Mouse (Mus musculus): ENCODE data around the gene Sema6d.

Sema6d gene

GRCm38 (mm10) chr2:124168411-124168810 is 78.6 kb downstream of the Sema6d start:
- no peak for DNase-seq (ENCODE audit: low spot score in 2 of 2)

GRCm38 (mm10) chr2:124171718-124172117 is 81.9 kb downstream of the Sema6d start:
- DNase-seq (ENCODE audit: low spot score in 2 of 2), result no peak

GRCm38 (mm10) chr2:124176265-124176664 is 86.5 kb downstream of the Sema6d start:
- DNase-seq (ENCODE audit: low spot score in 2 of 2), result peak in 1 of 2 experiments; percentile 26

GRCm38 (mm10) chr2:124176711-124177169 is 87.0 kb downstream of the Sema6d start:
- DNase-seq (ENCODE audit: low spot score in 2 of 2), result peak; percentile 33 to 55

DNA sequence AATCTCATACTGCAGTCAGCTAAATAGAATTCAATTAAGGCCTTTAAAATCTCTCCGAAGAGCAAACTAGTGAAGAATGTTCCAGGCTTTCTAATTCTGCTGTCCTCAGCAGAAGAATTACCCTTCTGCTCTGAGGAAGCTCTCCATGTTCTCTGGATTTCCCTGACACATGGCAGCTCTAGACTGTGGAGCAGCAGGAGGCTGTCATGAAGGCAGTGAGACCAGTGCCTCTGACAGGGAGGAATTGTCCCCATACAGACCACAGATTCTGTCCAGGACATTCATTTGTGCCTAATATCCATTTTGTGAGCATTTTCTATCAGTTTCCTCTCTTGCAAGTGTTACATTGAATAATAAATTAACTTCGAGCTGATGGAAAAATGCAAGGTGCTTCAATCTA is 99.5 kb downstream of the Sema6d start:
- DNase-seq (ENCODE audit: low spot score in 2 of 2), result no peak

GRCm38 (mm10) chr2:124194041-124194440 is 104.3 kb downstream of the Sema6d start:
- no peak for DNase-seq (ENCODE audit: low spot score in 2 of 2)

GRCm38 (mm10) chr2:124201493-124201892 is 111.7 kb downstream of the Sema6d start:
- no peak for DNase-seq (ENCODE audit: low spot score in 2 of 2)

DNA sequence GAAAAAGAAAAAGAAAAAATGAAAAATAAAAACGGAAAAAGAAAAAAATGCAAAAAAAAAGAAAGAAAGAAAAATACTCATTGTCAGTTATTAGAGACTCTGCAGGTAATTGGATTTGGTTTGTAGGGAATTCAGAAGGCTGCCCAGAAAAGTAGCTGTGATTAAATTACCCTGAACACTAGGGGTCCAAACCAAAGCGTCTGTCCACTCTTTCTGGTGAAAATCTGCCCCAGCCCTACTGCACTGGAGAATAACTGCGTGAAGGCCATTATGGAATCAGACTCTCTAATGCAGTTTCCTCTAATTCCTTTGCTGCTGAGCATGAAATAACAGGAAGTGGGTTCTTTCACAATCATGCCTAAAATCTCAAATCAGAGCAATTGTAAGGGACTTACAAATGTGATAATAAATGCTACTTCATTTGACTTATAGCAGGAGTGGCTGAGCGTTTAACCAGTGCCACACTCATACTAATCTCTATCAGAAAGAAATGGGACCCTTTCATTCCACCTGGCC is 112.8 kb downstream of the Sema6d start:
- no peak for DNase-seq (ENCODE audit: low spot score in 2 of 2)

GRCm38 (mm10) chr2:124205811-124206210 is 116.0 kb downstream of the Sema6d start:
- DNase-seq (ENCODE audit: low spot score in 2 of 2), result no peak

- DNase-seq (ENCODE audit: low spot score in 2 of 2), result no peak
These were observed 118.5 kb downstream of the Sema6d start for GRCm38 (mm10) chr2:124208251-124208650.

DNA sequence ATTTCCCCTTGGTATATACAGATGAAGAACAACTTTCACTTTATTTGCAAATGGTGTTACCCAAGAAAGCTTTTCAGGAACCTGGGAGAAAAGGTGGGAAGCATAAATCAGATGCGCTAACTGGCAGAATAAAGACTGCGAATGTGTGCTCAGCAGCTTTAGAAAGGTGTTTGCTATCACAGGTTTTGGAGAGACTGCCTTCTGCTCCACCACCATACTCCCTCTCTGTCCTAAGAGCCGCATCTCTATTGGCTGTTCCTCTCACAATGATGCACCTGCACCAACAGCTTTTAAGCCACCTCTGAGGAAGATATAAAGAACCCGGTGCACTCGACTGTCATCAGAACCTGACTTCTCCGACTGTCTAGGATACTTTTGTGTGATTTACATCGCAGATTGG is 133.8 kb downstream of the Sema6d start:
- no peak for DNase-seq (ENCODE audit: low spot score in 2 of 2)

GRCm38 (mm10) chr2:124224328-124224727 is 134.6 kb downstream of the Sema6d start:
- no peak for DNase-seq (ENCODE audit: low spot score in 2 of 2)

DNA sequence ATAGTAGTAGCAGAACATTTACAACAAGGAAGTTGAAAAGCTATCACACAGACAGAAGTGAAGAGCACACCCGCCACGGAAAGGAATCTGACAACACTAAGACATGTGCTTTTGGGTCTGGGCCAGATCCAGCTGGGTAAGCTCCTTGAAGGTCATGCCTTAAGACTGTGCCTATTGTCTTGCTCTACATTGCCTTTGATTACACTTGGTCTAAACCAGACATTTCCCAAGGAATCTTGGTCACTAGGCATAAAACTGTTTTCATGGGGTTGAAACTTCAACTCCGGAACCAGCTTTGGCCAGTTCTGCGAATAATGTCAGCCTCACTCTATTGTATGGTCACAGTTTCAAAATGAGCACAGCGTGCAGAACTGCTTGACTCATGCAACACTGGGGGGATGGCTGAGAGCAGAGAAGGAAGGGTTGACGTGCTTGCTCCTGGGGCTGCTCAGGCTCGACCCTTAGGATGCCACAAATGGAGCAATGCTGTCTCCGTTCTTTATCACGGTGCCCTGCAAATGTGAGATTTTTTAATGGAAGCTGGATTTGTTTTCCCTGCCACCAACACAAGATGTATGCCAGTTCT is 145.0 kb downstream of the Sema6d start:
- no peak for DNase-seq (ENCODE audit: low spot score in 2 of 2)

GRCm38 (mm10) chr2:124235237-124236055 is 145.7 kb downstream of the Sema6d start:
- DNase-seq (ENCODE audit: low spot score in 2 of 2), result no peak

GRCm38 (mm10) chr2:124236831-124237230 is 147.1 kb downstream of the Sema6d start:
- no peak for DNase-seq (ENCODE audit: low spot score in 2 of 2)

GRCm38 (mm10) chr2:124243608-124244007 is 153.8 kb downstream of the Sema6d start:
- DNase-seq (ENCODE audit: low spot score in 2 of 2), result no peak

DNA sequence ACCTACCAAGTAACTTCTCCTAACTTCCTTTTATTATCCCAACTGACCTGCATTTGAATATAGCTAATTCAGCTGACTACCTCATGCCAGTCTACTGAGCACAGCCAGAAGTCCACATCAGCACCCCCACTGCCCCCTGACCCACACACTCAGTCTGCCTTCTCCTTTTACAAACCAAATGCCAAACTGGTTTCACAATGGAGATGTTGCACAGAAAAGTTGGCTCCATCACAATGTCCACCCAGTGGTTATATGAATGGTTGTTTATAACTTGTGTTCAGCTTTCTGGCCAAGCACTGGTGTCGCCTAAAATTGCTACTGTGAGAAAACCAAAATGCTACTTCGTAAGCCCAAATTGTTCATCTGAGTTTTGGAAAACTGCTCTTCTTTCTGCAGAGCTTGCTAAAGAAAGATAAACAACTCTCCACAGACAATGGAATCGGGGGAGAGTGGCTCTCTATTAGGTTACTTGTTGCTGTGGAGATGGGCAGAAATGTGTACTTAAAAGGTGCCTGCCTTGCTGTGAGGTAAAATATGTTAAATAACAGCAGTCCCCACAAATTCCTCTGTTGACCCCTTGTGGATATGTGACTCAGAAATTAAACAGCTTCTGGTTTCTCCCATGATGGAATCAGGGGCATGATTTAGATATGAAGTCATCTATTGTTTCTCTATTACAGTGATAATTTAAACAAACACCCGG is 154.9 kb downstream of the Sema6d start:
- peak in 1 of 2 experiments; percentile 28 for DNase-seq (ENCODE audit: low spot score in 2 of 2)

GRCm38 (mm10) chr2:124258108-124258507 is 168.3 kb downstream of the Sema6d start:
- DNase-seq (ENCODE audit: low spot score in 2 of 2), result no peak

- no peak for DNase-seq (ENCODE audit: low spot score in 2 of 2)
These were observed 174.5 kb downstream of the Sema6d start for GRCm38 (mm10) chr2:124264309-124264708.

DNA sequence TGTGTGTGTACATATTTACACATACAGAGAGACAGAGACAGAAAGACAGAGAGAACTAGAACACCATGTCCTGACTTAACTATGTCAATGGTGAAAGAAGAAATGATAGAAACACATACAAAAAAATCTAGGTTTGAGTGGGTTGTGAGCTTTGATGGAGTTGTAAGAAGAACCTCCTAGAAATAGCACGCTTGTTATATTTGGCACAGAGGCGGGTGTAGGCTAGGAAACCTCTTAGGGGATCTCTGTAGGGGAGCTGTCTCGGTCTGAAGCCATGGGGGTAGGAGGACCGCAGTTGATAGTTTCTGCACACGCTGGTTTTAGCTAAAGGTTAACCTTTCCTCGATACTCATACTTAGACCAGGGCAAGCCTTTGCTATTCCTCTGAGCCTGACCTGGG is 181.4 kb downstream of the Sema6d start:
- DNase-seq (ENCODE audit: low spot score in 2 of 2), result peak; percentile 36 to 42

- DNase-seq (ENCODE audit: low spot score in 2 of 2), result no peak
These were observed 187.7 kb downstream of the Sema6d start for GRCm38 (mm10) chr2:124277492-124277891.

GRCm38 (mm10) chr2:124285109-124285508 is 195.3 kb downstream of the Sema6d start:
- no peak for DNase-seq (ENCODE audit: low spot score in 2 of 2)
